Mouse (Mus musculus) midbrain, embryonic 15.5 days (tissue): ENCODE data around the gene Ttbk2. TPM values are rescaled to one million over a fixed set of nuclear protein-coding genes. Genes with fewer than 3 reads are reported as not detected.

Experiments
- ATAC-seq: fragments of 200-750 bp; cut with Nextera tagmentation; replicated peaks from 2 replicates; pipeline ENCODE4 v1.8.0; 2017; ENCODE audit warnings: moderate TSS enrichment
- H3K27ac ChIP-seq: fragments of 300-500 bp; sonication (generic); 2 replicates; pipeline ENCODE4 v1.5.1; 2015; ENCODE audit warnings: mild to moderate bottlenecking, inconsistent platforms
- H3K27me3 ChIP-seq: fragments of 300-500 bp; sonication (generic); replicated peaks from 2 replicates; pipeline ENCODE4 v1.6.1; 2015; ENCODE audit warnings: inconsistent platforms
- H3K36me3 ChIP-seq: fragments of 300-500 bp; sonication (generic); replicated peaks from 2 replicates; pipeline ENCODE4 v1.6.1; 2015; ENCODE audit warnings: inconsistent platforms
- H3K4me1 ChIP-seq: fragments of 300-500 bp; sonication (generic); 2 replicates; pipeline ENCODE4 v1.6.1; 2015; ENCODE audit warnings: inconsistent platforms
- H3K4me2 ChIP-seq: fragments of 300-500 bp; sonication (generic); 2 replicates; pipeline ENCODE4 v1.6.1; 2015; ENCODE audit warnings: inconsistent platforms, mild to moderate bottlenecking, moderate library complexity
- H3K4me3 ChIP-seq: fragments of 300-500 bp; sonication (generic); 2 replicates; pipeline ENCODE4 v1.5.1; 2015; ENCODE audit warnings: mild to moderate bottlenecking, inconsistent platforms
- H3K9ac ChIP-seq: fragments of 300-500 bp; sonication (generic); 2 replicates; pipeline ENCODE4 v1.6.1; 2015; ENCODE audit warnings: mild to moderate bottlenecking, inconsistent platforms
- H3K9me3 ChIP-seq: fragments of 300-500 bp; sonication (generic); 2 replicates; pipeline ENCODE4 v1.6.1; 2016; ENCODE audit warnings: inconsistent platforms
- WGBS: fragments of 180-500 bp; shearing (Covaris S2); methylation state at CpG from one replicate; pipeline ENCODE4 v1.1.7; 2015; ENCODE audit warnings: mixed read lengths; 5-methylcytosine and 5-hydroxymethylcytosine counted together
- polyA plus RNA-seq: library from polyadenylated mRNA; unstranded; fragments of >200 nt; fragmentation: Nextera tagmentation; extraction: Ambion mirVana; gene quantifications from 2 replicates; pipeline ENCODE4 v1.2.1, GENCODE M21; 2015

The Ttbk2 gene
- 12.3 and 12.6 TPM in 2 replicates for polyA plus RNA-seq

DNA sequence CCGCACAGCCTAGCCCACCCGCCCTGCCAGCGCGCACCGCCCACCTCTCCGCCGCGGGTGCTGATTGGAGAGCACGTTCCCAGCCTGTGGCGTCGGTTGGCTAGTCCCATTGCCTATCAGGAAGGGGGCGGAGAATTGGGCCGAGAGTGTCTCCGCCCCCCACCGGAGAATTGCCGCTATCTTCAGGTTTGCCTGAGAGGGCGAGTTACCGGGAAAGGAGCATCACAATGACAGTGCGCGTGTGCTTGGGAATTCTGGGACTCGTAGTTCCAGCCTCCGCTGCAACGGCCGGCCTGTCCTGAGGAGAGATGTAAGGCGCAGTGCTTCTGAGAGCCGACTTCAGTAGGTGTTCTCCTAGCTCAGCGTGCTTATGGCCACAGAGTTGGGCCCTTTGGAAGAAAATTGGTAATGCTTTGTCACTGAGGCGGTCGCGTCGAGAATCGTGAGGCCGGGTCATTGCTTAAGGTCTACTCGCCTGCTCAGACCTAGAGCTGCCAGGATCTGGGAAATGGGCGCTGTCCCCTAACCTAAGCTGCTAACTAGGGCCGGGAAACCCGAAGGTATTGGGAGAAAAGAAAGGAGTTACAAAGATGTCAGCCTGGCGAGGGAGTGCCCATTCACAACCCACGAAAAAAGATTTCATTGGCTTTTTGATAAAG, at the start of gene Ttbk2:
Ttbk2 (minus strand) TSS at position 181 of the 659 bp plus-strand sequence.
- Histone ChIP-seq H3K9ac (peak within 1 kb of the TSS; percentile 89), H3K27ac (peak within 1 kb of the TSS; percentile 92), H3K4me3 (peak within 1 kb of the TSS; percentile 88), H3K4me1 (peaks cover 17% of the 10 kb centered on the region), H3K27me3 (no peaks in the 10 kb centered on the region), H3K4me2 (peak within 1 kb of the TSS; percentile 63), H3K36me3 (no peaks in the 10 kb centered on the region), H3K9me3 (no peaks in the 10 kb centered on the region)
- ATAC-seq, result peak; percentile 100
- WGBS, result 1% methylated on average over 39 of the region's 39 CpGs

DNA sequence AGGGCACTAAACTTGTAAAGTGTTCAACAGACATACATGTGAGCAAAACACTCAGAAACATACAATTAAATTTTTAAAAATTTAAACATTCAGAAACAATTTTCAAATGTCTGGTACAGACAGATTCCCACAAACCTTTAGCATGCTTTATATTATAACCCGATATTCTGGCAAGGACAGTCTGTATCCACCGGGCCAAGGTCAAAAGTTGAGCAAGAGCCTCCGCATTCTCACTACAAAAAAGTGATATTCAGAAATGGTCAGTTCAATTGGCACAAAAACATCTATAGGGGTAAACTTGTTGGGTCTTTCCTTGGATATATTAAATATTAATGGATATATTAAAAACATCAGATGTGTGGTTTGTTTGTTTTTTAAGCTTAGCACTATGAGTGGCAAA, 46.0 kb upstream of the Ttbk2 start:
- H3K4me3 ChIP-seq, result no peak overlapping the region
- no peaks in the 10 kb centered on the region for H3K4me1 ChIP-seq
- H3K36me3 ChIP-seq, result peaks cover 43% of the 10 kb centered on the region
- no peaks in the 10 kb centered on the region for H3K9me3 ChIP-seq
- no peak for ATAC-seq
- no peaks in the 10 kb centered on the region for H3K27me3 ChIP-seq
- over 99% methylated on average over 3 of the region's 3 CpGs for WGBS
- H3K4me2 ChIP-seq, result no peak overlapping the region
- H3K27ac ChIP-seq, result no peak overlapping the region
- no peak overlapping the region for H3K9ac ChIP-seq

DNA sequence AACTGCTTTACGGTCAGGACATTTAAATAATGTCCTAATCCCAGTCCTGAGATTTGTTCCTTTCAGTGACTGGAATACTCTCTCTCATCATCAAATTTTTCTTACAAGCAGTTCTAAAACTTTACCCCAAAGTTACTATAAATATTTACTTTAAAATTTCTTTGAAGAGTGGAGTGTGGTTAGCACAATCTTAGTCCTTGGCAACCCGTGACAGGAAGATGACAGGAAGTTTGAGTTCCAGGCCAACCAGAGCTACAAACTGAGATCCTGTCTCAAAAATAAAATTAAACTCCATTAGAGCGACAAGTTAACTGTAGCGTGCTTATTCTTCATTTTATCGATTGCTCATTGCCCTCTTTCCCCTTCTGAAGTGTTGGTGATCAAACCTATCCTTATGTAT, 37.2 kb upstream of the Ttbk2 start:
- 96% methylated on average over 5 of the region's 5 CpGs for WGBS

DNA sequence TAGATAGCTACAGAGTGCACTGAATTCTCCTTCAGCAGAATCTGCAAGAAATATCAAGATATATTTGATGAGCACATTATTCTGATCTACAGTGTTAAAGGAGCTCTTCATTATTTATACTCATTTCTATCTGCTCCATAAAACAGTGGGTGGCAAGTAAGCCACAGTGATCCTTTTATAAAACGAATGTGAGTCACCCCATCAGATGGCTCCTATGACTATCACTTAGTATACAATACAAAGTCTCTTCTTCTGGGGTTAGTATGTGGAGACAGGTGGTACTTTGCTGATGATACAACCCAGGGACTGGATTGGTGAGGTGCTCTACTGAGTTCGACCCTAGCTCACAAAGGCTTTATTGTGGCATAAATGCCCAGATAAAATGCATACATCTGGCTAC, 22.8 kb upstream of the Ttbk2 start:
- H3K27ac ChIP-seq, result no peak overlapping the region
- H3K4me2 ChIP-seq, result no peak overlapping the region
- no peaks in the 10 kb centered on the region for H3K4me1 ChIP-seq
- H3K9ac ChIP-seq, result no peak overlapping the region
- WGBS, result 96% methylated on average over 2 of the region's 2 CpGs
- H3K36me3 ChIP-seq, result peaks cover 35% of the 10 kb centered on the region
- H3K27me3 ChIP-seq, result no peaks in the 10 kb centered on the region
- H3K9me3 ChIP-seq, result no peaks in the 10 kb centered on the region
- no peak for ATAC-seq
- no peak overlapping the region for H3K4me3 ChIP-seq

More for the DNA sequence above, 37.2 kb upstream of the Ttbk2 start:
- ATAC-seq, result no peak
- Histone ChIP-seq H3K4me2 (no peak overlapping the region), H3K4me3 (no peak overlapping the region), H3K27ac (no peak overlapping the region), H3K27me3 (no peaks in the 10 kb centered on the region), H3K4me1 (no peaks in the 10 kb centered on the region), H3K9me3 (no peaks in the 10 kb centered on the region), H3K9ac (no peak overlapping the region), H3K36me3 (peaks cover 44% of the 10 kb centered on the region)

DNA sequence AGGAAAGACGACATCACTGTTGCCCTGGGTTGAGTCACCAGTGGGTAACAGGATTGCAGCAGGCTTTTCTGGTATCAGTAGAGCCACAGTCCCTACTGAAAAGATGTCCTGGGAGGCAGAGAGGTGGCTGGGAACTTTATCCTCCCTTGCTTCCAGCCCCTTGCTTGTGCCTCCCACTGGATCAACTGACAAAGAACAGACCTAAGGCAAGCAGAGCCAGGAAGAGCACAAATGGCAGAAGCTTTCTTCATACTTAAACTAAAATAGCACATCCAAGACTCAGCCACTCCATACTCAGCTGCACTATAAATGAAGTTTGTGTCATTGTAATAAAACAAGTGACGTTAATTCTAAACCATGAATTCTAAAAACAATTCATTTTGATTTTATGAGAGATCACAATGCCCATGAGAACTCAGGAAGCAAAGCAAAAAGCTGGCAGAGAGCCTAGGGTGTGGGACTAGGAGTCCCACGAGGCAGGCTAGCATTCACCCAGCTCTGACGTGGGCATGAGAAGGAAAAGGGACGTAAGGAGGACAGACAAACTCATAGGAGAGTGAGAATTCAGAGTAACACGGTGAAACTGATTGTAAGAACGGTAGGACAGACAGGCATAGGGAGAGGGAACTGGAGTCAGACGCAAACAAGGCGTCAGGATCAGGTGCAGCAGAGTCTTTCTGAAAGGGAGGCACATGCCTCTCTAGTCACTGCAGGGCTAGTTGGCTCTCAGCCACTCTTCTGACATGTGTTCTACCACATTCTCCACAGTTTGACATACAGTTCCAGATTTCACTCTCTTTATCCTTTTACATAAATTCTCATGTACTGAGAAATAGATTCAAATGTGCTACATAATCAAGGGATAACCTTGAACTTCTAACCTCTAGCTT, 21.3 kb upstream of the Ttbk2 start:
- peaks cover 30% of the 10 kb centered on the region for H3K36me3 ChIP-seq
- WGBS, result 74% methylated on average over 9 of the region's 9 CpGs
- no peak overlapping the region for H3K4me3 ChIP-seq
- H3K27me3 ChIP-seq, result no peaks in the 10 kb centered on the region
- no peak for ATAC-seq
- H3K9me3 ChIP-seq, result no peaks in the 10 kb centered on the region
- H3K27ac ChIP-seq, result no peak overlapping the region
- H3K4me1 ChIP-seq, result no peaks in the 10 kb centered on the region
- no peak overlapping the region for H3K4me2 ChIP-seq
- H3K9ac ChIP-seq, result no peak overlapping the region

DNA sequence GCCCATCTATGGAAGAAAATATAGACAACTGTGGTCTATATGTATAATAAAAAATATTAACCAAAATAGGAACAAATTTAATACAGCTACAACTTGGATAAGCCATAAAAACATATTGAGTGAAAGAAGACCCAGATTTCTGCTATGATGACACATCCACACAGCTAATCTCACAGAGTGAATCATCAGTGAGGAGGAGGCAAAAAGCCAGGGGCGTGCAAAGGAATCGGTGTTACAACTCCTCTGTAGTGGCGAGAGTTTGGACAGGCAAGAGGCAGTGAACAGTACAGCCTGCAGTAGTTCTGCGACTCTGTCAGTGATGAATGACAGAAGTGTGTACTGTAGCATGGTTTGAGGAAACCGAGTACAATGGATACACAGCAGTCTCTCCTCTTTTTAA, 16.9 kb upstream of the Ttbk2 start:
- H3K4me3 ChIP-seq, result no peak overlapping the region
- H3K9me3 ChIP-seq, result no peaks in the 10 kb centered on the region
- no peaks in the 10 kb centered on the region for H3K4me1 ChIP-seq
- H3K36me3 ChIP-seq, result peaks cover 30% of the 10 kb centered on the region
- 91% methylated on average over 5 of the region's 5 CpGs for WGBS
- ATAC-seq, result no peak
- H3K27me3 ChIP-seq, result no peaks in the 10 kb centered on the region
- no peak overlapping the region for H3K4me2 ChIP-seq
- H3K27ac ChIP-seq, result no peak overlapping the region
- H3K9ac ChIP-seq, result no peak overlapping the region

DNA sequence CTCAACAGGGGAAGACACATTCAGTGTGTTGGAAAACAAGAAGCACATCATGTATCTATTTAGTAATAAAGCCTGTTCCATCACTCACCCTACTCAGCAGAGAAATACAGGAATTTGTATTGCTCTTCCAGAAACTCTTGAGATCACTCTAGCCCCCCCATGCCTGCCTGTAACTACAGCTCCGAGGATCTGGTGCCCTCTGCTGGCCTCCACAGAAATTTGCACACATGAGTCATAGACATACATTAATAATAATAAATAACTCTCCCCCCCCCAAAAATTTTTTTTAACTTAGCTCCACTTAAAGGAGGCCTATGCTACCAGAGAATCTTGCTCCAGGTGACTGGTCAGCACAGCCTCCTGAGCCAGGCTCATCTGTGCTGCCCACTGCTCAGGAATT, 16.2 kb upstream of the Ttbk2 start:
- no peak for ATAC-seq
- H3K36me3 ChIP-seq, result peaks cover 36% of the 10 kb centered on the region
- 21% methylated on average over 1 of the region's 1 CpGs for WGBS

DNA sequence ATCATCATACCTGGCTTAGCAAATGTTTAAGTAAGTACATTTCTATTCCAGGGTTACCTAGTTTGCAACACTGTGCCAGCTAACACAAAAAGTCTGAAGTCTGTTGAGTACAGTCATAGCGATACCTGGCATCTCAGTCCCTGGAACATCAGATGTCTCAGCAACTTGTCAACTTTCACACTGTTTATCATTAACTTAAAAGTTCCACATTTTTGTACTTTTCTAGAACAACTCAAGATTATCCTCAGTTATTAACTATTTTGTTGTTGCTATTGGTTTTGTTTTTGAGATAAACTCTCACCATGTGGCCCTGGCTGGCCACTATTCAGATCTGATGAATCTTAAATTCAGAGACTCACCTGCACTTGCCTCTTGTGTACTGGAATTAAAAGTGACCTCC, 13.0 kb upstream of the Ttbk2 start:
- Histone ChIP-seq H3K27me3 (no peaks in the 10 kb centered on the region), H3K27ac (no peak overlapping the region), H3K4me1 (no peaks in the 10 kb centered on the region), H3K4me3 (no peak overlapping the region), H3K9me3 (no peaks in the 10 kb centered on the region), H3K9ac (no peak overlapping the region), H3K36me3 (peaks cover 35% of the 10 kb centered on the region), H3K4me2 (no peak overlapping the region)
- ATAC-seq, result no peak
- 95% methylated on average over 1 of the region's 1 CpGs for WGBS

More for the DNA sequence above, 16.2 kb upstream of the Ttbk2 start:
- Histone ChIP-seq H3K4me1 (no peaks in the 10 kb centered on the region), H3K27me3 (no peaks in the 10 kb centered on the region), H3K9me3 (no peaks in the 10 kb centered on the region), H3K4me2 (no peak overlapping the region), H3K9ac (no peak overlapping the region), H3K4me3 (no peak overlapping the region), H3K27ac (no peak overlapping the region)

DNA sequence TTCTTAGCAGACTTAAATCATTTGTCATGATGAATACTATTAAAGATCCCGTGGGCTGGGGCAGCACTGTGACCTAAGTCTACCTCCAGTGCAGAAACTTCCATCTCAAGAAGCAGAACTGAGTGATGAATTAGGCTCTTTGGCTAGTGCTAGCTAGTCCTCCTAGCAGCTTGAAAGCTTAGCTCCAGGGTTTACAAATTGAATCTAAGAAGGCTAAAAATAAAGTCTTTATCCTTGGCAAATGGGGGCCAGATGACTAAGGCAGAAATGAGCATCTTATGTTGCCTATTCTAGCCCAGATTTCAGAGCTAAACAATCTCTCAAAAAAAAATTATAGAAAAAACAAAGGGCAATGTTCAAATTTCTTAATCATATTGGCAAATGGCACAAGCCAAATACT, 10.3 kb upstream of the Ttbk2 start:
- H3K4me2 ChIP-seq, result no peak overlapping the region
- peaks cover 29% of the 10 kb centered on the region; the same call in 1 of the 2 replicates for H3K36me3 ChIP-seq
- no peak overlapping the region for H3K27ac ChIP-seq
- no peak overlapping the region for H3K9ac ChIP-seq
- no peak overlapping the region for H3K4me3 ChIP-seq
- no peaks in the 10 kb centered on the region for H3K9me3 ChIP-seq
- no peak for ATAC-seq
- WGBS, result 88% methylated on average over 1 of the region's 1 CpGs
- no peaks in the 10 kb centered on the region for H3K4me1 ChIP-seq
- H3K27me3 ChIP-seq, result no peaks in the 10 kb centered on the region

DNA sequence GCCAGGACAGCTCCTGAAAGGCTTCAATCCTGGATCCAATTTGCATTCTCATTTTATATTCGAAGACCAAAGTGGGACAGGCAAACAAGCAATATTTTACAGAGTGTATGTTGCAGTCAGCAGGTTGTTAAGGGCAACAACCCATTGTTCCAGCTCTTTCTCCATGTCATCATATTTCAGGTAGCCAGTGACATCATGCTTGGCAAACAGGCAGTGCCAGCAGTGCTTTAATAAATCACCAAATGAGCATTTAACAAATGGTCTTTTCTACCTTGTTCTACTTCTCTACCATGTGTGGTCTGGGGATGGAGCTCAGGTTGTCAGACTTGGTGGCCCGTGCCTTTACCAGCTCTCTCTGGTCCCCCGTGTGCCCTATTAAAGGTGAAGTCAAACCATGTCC, 7.7 kb upstream of the Ttbk2 start:
- WGBS, result 86% methylated on average over 3 of the region's 3 CpGs
- Histone ChIP-seq H3K4me2 (no peak overlapping the region), H3K4me1 (no peaks in the 10 kb centered on the region), H3K9ac (no peak overlapping the region), H3K4me3 (no peak overlapping the region), H3K27me3 (no peaks in the 10 kb centered on the region), H3K9me3 (no peaks in the 10 kb centered on the region), H3K27ac (no peak overlapping the region), H3K36me3 (peaks cover 14% of the 10 kb centered on the region; the same call in 1 of the 2 replicates)
- ATAC-seq, result no peak

DNA sequence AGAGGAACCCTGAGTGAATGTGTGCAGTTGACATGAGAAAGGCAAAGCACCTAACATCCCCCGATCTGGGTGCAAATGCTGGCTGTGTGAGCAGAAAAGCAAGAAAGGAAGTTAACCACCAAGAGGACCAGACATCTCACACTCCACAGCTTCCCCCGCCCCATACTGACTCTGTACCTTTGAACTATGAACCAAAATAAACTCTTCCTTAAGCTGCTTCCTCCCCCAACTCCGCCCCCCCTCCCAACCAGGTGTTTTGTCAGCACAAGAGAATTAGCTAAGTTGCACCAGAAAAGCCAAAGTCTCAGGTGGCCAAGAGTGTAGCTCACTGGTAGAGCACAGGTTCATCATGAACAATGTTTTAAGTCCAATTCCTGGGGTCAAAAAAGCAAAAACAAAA, 2.7 kb upstream of the Ttbk2 start:
- no peak for ATAC-seq
- H3K27ac ChIP-seq, result no peak overlapping the region
- no peaks in the 10 kb centered on the region for H3K36me3 ChIP-seq
- H3K9ac ChIP-seq, result no peak overlapping the region
- no peaks in the 10 kb centered on the region for H3K9me3 ChIP-seq
- H3K27me3 ChIP-seq, result no peaks in the 10 kb centered on the region
- H3K4me3 ChIP-seq, result no peak overlapping the region
- WGBS, result 86% methylated on average over 3 of the region's 3 CpGs
- no peak overlapping the region for H3K4me2 ChIP-seq
- H3K4me1 ChIP-seq, result peaks cover 11% of the 10 kb centered on the region

DNA sequence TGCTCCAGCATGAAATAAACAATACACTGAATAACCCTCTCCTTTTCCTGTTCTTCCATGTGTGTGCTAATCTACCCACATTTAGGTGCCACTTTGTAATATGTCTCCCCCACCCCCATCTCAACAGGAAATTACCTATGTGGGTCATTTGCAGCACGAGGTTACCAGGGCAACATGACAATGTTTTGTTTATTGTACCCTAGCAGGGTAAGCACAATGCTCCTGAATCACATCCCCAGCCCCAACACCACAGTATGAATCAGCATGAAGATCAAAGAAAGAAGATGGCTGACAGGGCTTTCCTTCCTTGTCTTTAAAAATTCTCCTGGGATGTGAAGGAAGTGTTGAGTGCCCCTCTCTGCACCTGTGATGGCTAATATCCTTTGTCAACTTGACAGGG, 2.2 kb upstream of the Ttbk2 start:
- H3K4me1 ChIP-seq, result peaks cover 16% of the 10 kb centered on the region
- H3K4me2 ChIP-seq, result no peak overlapping the region
- H3K4me3 ChIP-seq, result no peak overlapping the region
- no peak overlapping the region for H3K9ac ChIP-seq
- H3K27me3 ChIP-seq, result no peaks in the 10 kb centered on the region
- 55% methylated on average over 1 of the region's 1 CpGs for WGBS
- H3K9me3 ChIP-seq, result no peaks in the 10 kb centered on the region
- no peaks in the 10 kb centered on the region for H3K36me3 ChIP-seq
- no peak for ATAC-seq
- no peak overlapping the region for H3K27ac ChIP-seq
